Mouse (Mus musculus): ENCODE data around the gene Ankdd1b. TPM values are rescaled to one million over a fixed set of nuclear protein-coding genes. Genes with fewer than 3 reads are reported as not detected.

Gene Ankdd1b
- polyA plus RNA-seq (2014; fragmentation: Illumina TruSeq; extraction: RNeasy Lipid Tissue Mini Kit (QIAGEN cat#74804); ENCODE audit: low read depth, low replicate concordance) = 4.0 TPM

DNA sequence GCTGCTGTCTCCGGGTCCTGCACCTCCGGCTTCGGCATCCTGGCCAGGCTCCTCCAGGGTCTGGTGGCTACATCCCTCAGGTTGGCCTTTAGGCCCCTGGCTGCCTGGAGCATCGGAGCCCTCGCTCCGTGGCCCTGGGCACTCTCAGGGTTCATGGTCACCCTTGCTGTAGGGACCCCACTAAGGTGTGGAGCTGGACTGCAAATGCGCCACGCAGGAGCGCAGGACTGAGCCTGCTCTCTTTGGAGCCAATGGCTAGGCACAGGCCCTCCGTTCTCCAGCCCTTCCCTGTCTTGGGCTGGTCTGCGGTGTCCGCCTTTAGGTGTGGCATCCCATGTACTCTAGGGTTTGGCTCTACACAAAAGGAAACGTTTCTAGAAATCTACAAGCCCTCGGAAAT lies at the start of gene Ankdd1b:
Gene Ankdd1b, minus strand, starts transcription at position 242 of the 400 bp plus-strand sequence.

DNA sequence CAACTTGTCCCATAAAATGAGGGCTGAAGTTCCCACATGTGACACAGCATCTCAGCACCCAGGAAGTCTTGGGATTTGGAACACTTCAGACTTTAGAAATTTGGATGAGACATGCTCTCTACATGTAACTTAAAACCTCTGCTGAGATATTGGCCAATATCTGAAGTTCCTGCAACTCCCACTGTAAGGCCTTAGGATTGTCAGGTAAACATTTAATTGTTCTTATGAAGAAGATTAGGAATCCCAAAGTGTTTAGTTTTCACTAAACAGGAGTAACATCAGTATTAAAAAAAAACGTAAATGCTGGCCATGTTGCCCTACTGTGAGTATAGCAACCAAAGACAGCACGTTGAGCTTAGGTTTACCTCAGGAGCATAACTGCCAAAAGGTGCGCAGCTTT lies 19.4 kb upstream of the Ankdd1b start, which contains the start of gene Gm17622:
Gene Gm17622, plus strand, starts transcription at position 301 of the 400 bp plus-strand sequence.

DNA sequence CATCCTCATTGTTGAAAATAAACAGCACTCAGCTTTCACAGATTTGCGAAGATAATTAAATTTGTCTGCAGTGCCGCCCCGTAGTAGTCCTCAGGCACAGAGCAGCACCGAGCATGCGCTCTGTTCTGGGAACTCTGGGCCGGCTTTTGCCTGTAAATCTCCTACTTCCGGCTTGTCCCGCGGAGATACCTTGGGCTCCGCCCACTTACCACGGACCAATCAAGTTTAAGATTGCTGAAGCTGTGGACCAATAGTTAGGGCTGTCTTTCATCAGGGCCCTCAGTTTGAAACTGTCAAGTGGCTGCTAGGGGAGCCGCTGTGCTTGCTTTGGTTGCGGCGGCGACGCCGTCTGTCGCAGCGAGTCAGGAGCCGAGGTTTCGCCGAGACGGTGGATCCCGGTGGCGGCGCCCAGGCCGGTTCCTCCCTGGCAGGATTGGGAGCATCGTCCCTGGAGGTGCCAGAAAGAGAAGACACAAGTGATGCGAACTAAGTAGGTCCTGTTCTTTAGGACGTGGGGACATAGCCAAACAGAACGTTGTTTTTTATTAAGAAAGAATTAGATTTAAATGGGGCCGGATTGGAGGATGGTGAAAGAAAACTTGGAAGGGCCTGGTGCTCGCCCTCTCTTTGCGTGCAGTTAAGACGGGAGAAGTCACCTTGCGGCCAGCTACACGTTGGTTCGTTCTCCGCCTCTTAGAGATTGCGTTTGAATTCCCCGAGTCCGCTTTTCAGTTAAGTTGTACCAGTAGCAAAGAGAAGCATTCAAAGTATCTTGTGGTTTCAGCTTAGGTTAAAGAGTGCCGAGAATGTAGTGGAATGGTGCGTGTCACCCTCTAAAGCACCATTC lies 82.7 kb downstream of the Ankdd1b start, which contains the start of gene Poc5:
Gene Poc5, plus strand, starts transcription at position 253 of the 847 bp plus-strand sequence.

Other genes with a start within 250 kb of the Ankdd1b start
- gene Poc5, start 82.9 kb downstream of the Ankdd1b start, polyA plus RNA-seq (2014; fragmentation: Illumina TruSeq; extraction: RNeasy Lipid Tissue Mini Kit (QIAGEN cat#74804); ENCODE audit: low read depth, low replicate concordance) = 10.5 TPM
- not detected for gene Gm17622, start 19.5 kb upstream of the Ankdd1b start, polyA plus RNA-seq (2014; fragmentation: Illumina TruSeq; extraction: RNeasy Lipid Tissue Mini Kit (QIAGEN cat#74804); ENCODE audit: low read depth, low replicate concordance)
- 32.2 TPM for gene Polk, start 71.4 kb upstream of the Ankdd1b start, polyA plus RNA-seq (2014; fragmentation: Illumina TruSeq; extraction: RNeasy Lipid Tissue Mini Kit (QIAGEN cat#74804); ENCODE audit: low read depth, low replicate concordance)
- 180 TPM for gene Col4a3bp, start 71.4 kb upstream of the Ankdd1b start, polyA plus RNA-seq (2014; fragmentation: Illumina TruSeq; extraction: RNeasy Lipid Tissue Mini Kit (QIAGEN cat#74804); ENCODE audit: low read depth, low replicate concordance)
- gene Hmgcr, start 199.7 kb upstream of the Ankdd1b start, polyA plus RNA-seq (2014; fragmentation: Illumina TruSeq; extraction: RNeasy Lipid Tissue Mini Kit (QIAGEN cat#74804); ENCODE audit: low read depth, low replicate concordance) = 66.8 TPM